Mouse (Mus musculus) v-Abl transformed pro-B cells (cell line): ENCODE results near the gene Tmem178b.

Experiments
- in situ Hi-C, 2 experiments: fragments of 400-800 bp; cut with MboI; formaldehyde crosslinking; loops; one replicate each; pipeline ENCODE4 v1.15.1; 2025; ENCODE audit not compliant: unreplicated experiment in 2 of 2

Gene Tmem178b

GRCm38 (mm10) chr6:40013407-40013806, 140.3 kb downstream of the Tmem178b start:
- in situ Hi-C loops: no loop called here

- in situ Hi-C loops: no loop called here
Measured at GRCm38 (mm10) chr6:40015185-40015584, 142.1 kb downstream of the Tmem178b start.

DNA sequence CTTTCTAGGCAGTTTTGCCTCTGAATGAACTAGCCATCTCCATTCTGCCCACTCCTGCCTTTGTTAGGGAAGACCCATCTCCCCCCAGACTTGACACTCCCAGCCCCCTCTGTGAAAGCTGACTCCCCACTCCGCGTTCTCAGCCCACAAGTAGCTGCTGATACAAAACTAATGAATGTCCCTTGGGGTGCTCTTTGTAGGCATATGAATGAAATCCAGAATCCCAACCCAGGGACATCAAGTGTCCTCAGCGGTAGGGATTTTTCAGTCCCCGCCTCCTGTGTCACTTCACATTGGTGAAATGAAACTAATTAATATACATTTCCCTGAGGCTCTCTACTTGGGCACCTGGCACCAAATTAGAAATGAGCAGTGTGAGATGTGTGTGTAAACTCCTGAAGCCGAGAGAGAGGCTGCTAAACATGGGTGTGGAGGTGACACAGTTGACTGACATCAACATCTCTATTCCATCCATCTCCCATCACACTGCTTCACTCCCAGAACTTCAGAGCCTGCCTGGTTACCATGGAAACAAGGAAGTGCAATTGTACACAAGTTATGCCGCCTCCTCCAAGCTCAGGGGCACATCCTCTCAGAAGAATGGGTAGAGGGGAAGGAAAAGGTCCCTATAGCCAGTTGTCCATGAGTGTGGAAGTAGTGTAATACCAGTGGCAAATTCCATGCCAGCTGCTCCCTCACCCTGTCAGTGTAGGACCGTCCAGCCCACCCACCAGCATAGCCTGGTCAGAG, 142.8 kb downstream of the Tmem178b start:
- in situ Hi-C loops: no loop called here

DNA sequence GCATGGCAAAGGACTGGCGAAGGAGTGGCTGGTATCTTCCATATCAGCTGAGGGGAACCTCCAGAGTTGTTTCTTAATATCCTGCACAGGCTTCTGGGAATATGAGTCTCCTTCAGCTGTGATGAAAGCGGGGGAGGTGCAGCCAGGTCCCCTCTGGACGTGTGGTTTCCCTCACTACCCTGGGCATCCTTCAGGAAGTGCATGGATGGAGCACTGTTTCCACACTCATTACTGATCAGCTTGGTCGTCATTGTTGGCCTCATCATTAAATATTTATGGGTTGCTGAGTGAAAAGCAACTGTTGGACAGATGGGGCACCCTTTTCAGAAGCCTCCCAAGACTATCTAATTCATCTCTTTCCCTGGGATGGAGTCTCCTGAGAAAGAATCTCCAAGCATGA, 146.3 kb downstream of the Tmem178b start:
- in situ Hi-C loops: no loop called here

- in situ Hi-C loops: no loop called here
Measured at GRCm38 (mm10) chr6:40023592-40024335, 150.7 kb downstream of the Tmem178b start.

DNA sequence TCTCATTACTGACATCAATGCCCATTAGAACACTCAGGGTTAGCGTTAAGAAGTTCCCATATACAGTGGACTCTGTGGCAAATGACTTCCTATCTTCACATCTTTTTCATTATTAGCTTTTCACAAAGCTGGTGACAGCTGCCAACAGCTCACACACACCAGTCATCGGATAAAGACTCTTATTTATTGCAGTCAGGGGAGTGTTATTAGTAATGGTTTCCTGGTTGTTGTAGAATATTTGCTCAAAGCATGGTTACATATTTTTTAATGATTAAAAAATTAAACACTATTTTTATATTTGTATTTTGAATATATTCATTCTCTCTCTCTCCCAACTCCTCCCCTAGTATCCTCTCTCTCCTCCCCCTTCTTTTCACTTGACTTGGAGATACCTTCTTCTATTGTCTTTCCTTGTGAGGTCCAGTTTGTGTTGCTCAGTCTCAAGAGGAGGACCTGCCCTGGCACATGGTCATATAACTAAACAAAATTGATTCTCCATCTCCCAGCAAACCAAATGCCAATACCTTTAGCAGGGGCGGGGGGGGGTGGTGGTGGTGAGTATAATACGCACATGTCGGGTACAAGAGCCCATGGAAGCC, 151.4 kb downstream of the Tmem178b start:
- in situ Hi-C loops: no loop called here

- in situ Hi-C loops: no loop called here
Measured at GRCm38 (mm10) chr6:40032901-40033300, 159.8 kb downstream of the Tmem178b start.

- in situ Hi-C loops: no loop called here
Measured at GRCm38 (mm10) chr6:40033935-40034334, 160.9 kb downstream of the Tmem178b start.

- in situ Hi-C loops: no loop called here
Measured at GRCm38 (mm10) chr6:40048969-40049908, 176.2 kb downstream of the Tmem178b start.

DNA sequence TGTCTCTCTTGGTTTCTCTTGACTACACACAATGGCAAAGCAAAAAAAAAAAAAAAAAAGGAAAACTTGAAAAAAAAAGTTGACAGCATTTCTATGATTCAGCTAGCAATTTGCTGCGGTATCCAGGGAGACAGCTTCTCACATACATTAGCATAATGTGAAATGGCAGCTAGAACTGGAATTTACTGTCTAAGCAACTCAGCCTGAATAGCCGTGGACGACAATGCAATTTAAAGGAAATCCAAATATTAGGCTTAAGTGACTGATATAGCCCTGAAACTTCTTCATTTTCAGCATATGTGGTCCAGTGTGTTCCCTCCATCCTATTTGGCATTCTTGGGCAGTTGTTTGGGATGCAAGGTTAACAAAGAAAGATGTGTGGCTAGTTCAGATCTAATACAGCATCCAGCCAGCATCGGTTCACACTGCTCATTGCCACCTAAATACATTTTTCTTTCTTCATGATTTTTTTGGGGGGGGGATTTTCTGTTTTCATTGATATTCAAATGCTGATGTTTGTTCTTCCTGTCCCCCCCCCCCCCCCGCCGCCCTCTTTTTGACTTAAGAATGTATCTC, 176.9 kb downstream of the Tmem178b start:
- in situ Hi-C loops: no loop called here

GRCm38 (mm10) chr6:40051698-40052097, 178.6 kb downstream of the Tmem178b start:
- in situ Hi-C loops: no loop called here

GRCm38 (mm10) chr6:40052593-40052992, 179.5 kb downstream of the Tmem178b start:
- in situ Hi-C loops: no loop called here

DNA sequence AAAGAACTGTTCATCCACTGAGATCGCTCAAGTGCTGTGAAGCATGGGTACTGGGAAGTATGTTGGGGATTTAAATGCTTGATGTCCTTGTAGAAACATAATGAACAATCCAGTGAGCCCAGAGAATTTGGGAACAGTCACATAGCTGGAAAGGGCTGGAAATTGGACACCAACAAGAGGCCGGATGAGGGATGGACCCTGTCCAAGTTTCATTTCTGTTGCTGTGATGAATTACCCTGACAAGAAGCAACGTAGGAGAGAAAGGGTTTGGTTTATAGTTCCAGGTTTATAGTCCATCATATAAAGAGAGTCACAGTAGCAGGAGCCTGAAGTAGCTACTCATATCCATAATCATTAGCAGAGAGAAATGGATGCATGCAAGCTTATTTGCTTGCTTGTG, 186.4 kb downstream of the Tmem178b start:
- in situ Hi-C loops: no loop called here

GRCm38 (mm10) chr6:40061327-40062189, 188.5 kb downstream of the Tmem178b start:
- in situ Hi-C loops: no loop called here

GRCm38 (mm10) chr6:40062190-40062501, 189.1 kb downstream of the Tmem178b start:
- in situ Hi-C loops: no loop called here

- in situ Hi-C loops: no loop called here
Measured at GRCm38 (mm10) chr6:40063438-40063837, 190.4 kb downstream of the Tmem178b start.

DNA sequence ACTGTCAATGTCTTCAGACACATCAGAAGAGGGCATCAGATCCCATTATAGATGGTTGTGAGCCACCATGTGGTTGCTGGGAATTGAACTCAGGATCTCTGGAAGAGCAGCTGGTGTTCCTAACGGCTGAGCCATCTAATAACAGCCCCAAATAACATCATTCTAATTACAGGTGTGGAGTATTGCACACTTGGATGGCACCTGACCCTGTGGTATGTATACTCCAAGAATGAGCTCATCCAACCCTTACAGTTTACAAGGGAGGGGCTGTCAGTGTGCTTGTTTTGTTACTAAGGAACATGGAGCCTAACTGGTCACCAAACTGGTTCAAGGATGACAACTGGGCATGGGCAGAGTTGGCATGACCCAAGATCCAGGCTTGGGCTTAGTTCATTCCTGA, 190.8 kb downstream of the Tmem178b start:
- in situ Hi-C loops: no loop called here

- in situ Hi-C loops: no loop called here
Measured at GRCm38 (mm10) chr6:40064342-40064741, 191.3 kb downstream of the Tmem178b start.

DNA sequence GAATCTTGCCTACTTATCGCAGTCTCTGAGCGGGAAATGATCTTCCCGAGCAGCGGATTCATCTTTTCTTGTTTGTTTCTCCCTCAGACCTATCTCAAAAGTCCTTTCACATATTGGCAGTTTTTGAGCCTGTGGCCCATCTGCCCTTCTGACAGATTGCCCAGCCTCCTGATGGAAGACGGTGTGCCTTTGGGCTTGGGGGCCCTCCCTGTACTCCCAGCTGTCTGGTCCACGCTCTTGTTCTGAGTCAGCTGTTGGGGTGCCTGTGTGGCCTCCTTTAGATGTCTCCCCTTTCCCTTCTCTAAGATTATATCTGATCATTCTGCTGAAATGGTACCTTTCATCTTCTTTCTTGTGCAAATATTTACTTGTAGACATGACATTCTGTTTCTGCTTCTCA, 195.4 kb downstream of the Tmem178b start:
- in situ Hi-C loops: no loop called here
